Comparison of ENCODE assay signal across 13 mouse cellular contexts in genomic region chr7:24861913-24862312, GRCm38 (mm10). TPM values are rescaled to one million over a fixed set of nuclear protein-coding genes. Genes with fewer than 3 reads are reported as not detected.
DNase-seq lines count a peak whose midpoint lies in the region; ATAC-seq lines count a peak whose summit lies in the region.
"Had no signal": no experiment of that assay in that cellular context is flagged by ENCODE, and none has a peak within 500 bp of the region (broad histone marks: within the 10 kb centered on the region; RNA-seq: fewer than 3 reads in every experiment).

Gm9844 (plus strand) TSS chr7:24862213.

- no peak for DNase-seq in kidney, adult 8-10 months
- no peak for DNase-seq in midbrain, embryonic 14.5 days
- DNase-seq in gastrocnemius, postnatal 25 days = no peak
- no peak for DNase-seq in MN1 (ENCODE audit: low spot score)
- DNase-seq in ovary, postnatal 14 days (ENCODE audit: low spot score) = no peak
- DNase-seq: adrenal gland, postnatal 10 days; heart, postnatal 10 days; left cerebral cortex, postnatal 4 days; right cerebral cortex, adult 18-20 months had no signal

- no peaks in the 10 kb centered on the region for H3K27me3 ChIP-seq in kidney, embryonic 15.5 days
- no peaks in the 10 kb centered on the region for H3K27me3 ChIP-seq in hindbrain, embryonic 12.5 days
- no peaks in the 10 kb centered on the region for H3K27me3 ChIP-seq in midbrain, embryonic 14.5 days (ENCODE audit: control insufficient read depth, insufficient read depth, low read length)
- H3K27me3 ChIP-seq: embryonic facial prominence, embryonic 15.5 days had no signal

- H3K9ac ChIP-seq in kidney, embryonic 15.5 days = no peak within 1 kb of the TSS
- no peak within 1 kb of the TSS for H3K9ac ChIP-seq in hindbrain, embryonic 12.5 days
- H3K9ac ChIP-seq in midbrain, embryonic 14.5 days (replicated peaks; ENCODE audit: low read length) = no peak within 1 kb of the TSS
- H3K9ac ChIP-seq: embryonic facial prominence, embryonic 15.5 days had no signal

- no peak within 1 kb of the TSS for H3K4me3 ChIP-seq in kidney, embryonic 15.5 days (replicated peaks)
- H3K4me3 ChIP-seq in hindbrain, embryonic 12.5 days = no peak within 1 kb of the TSS
- H3K4me3 ChIP-seq in midbrain, embryonic 14.5 days (replicated peaks; ENCODE audit: low read depth, low read length) = no peak within 1 kb of the TSS
- H3K4me3 ChIP-seq: embryonic facial prominence, embryonic 15.5 days had no signal

- no peaks in the 10 kb centered on the region for H3K4me1 ChIP-seq in kidney, embryonic 15.5 days
- H3K4me1 ChIP-seq in hindbrain, embryonic 12.5 days = no peaks in the 10 kb centered on the region
- no peaks in the 10 kb centered on the region for H3K4me1 ChIP-seq in midbrain, embryonic 14.5 days (ENCODE audit: control insufficient read depth, insufficient read depth, low read length)
- H3K4me1 ChIP-seq: embryonic facial prominence, embryonic 15.5 days had no signal

- no peak within 1 kb of the TSS for H3K27ac ChIP-seq in kidney, embryonic 15.5 days
- H3K27ac ChIP-seq in hindbrain, embryonic 12.5 days = no peak within 1 kb of the TSS
- H3K27ac ChIP-seq in midbrain, embryonic 14.5 days (replicated peaks; ENCODE audit: low read depth, low read length) = no peak within 1 kb of the TSS
- H3K27ac ChIP-seq: embryonic facial prominence, embryonic 15.5 days had no signal

- no peaks in the 10 kb centered on the region for H3K9me3 ChIP-seq in kidney, embryonic 15.5 days (replicated peaks)
- H3K9me3 ChIP-seq in hindbrain, embryonic 12.5 days (replicated peaks) = no peaks in the 10 kb centered on the region
- no peaks in the 10 kb centered on the region for H3K9me3 ChIP-seq in midbrain, embryonic 14.5 days (ENCODE audit: control insufficient read depth, low read length)
- H3K9me3 ChIP-seq: embryonic facial prominence, embryonic 15.5 days had no signal

- whole genome bisulfite sequencing in kidney, embryonic 15.5 days = 84% methylated on average over 7 of the region's 7 CpGs
- WGBS in hindbrain, embryonic 12.5 days = 88% methylated on average over 7 of the region's 7 CpGs
- WGBS in midbrain, embryonic 14.5 days = 91% methylated on average over 7 of the region's 7 CpGs

- ATAC-seq in kidney, embryonic 15.5 days (replicated peaks; ENCODE audit: low FRiP score) = no peak
- no peak for ATAC-seq in common myeloid progenitor, adult 5-6 weeks (replicated peaks; ENCODE audit: low read depth, poor library complexity, severe bottlenecking)
- ATAC-seq in hindbrain, embryonic 12.5 days (ENCODE audit: low FRiP score) = no peak
- ATAC-seq in midbrain, embryonic 14.5 days (ENCODE audit: low FRiP score, low TSS enrichment) = no peak

- H3K36me3 ChIP-seq in kidney, embryonic 15.5 days = no peaks in the 10 kb centered on the region
- no peaks in the 10 kb centered on the region for H3K36me3 ChIP-seq in hindbrain, embryonic 12.5 days
- no peaks in the 10 kb centered on the region for H3K36me3 ChIP-seq in midbrain, embryonic 14.5 days (ENCODE audit: control insufficient read depth, insufficient read depth, low read length)
- H3K36me3 ChIP-seq: embryonic facial prominence, embryonic 15.5 days had no signal

- no peak within 1 kb of the TSS for H3K4me2 ChIP-seq in kidney, embryonic 15.5 days
- no peak within 1 kb of the TSS for H3K4me2 ChIP-seq in hindbrain, embryonic 12.5 days (replicated peaks)
- no peak within 1 kb of the TSS for H3K4me2 ChIP-seq in midbrain, embryonic 14.5 days (ENCODE audit: low read length)
- H3K4me2 ChIP-seq: embryonic facial prominence, embryonic 15.5 days had no signal

RNA-seq across cellular contexts. Expression of gene Gm9844, which starts in this region (rescaled TPM):
- polyA plus RNA-seq in kidney, embryonic 15.5 days (2015; fragmentation: Nextera tagmentation; extraction: Ambion mirVana) = 15.3 TPM in 2 replicates
- 34.7 and 43.7 TPM in 2 replicates for total RNA-seq in common myeloid progenitor, adult 5-6 weeks (2017)
- polyA plus RNA-seq in hindbrain, embryonic 12.5 days (2016; fragmentation: Nextera tagmentation; extraction: Ambion mirVana) = 28.6 and 37.8 TPM in 2 replicates
- 36.2 and 58.3 TPM in 2 replicates for polyA plus RNA-seq in midbrain, embryonic 14.5 days (2014; fragmentation: Nextera tagmentation; extraction: Ambion mirVana)
- not detected for total RNA-seq in gastrocnemius, postnatal 25 days (2021)

Comparison
In these comparisons a context has a peak if more than half of its experiments do, and no peak if none do; other contexts are left out.
1. RNA of gene Gm9844 (total RNA-seq): 34.7 to 43.7 TPM in common myeloid progenitor, adult 5-6 weeks; not detected in gastrocnemius, postnatal 25 days; every median in the first group is over 10 times any median in the second.